Mouse (Mus musculus): ENCODE data around the gene Shc3.
A peak's percentile ranks its signal among the peaks of the same experiment; 100 is the strongest.

The Shc3 gene

GRCm38 (mm10) chr13:51568911-51569684, at the start of gene Shc3:
Gene Shc3 (minus strand): TSS chr13:51569419.
- DNase-seq: no peak

- no peak for DNase-seq
Measured at GRCm38 (mm10) chr13:51618602-51619001, 49.4 kb upstream of the Shc3 start.

- DNase-seq: peak; percentile 68 to 69
Measured at GRCm38 (mm10) chr13:51617861-51618260, 48.6 kb upstream of the Shc3 start.

- no peak for DNase-seq
Measured at GRCm38 (mm10) chr13:51617306-51617705, 48.1 kb upstream of the Shc3 start.

- no peak for DNase-seq
Measured at GRCm38 (mm10) chr13:51616417-51617044, 47.3 kb upstream of the Shc3 start.

- DNase-seq: no peak
Measured at GRCm38 (mm10) chr13:51615815-51616214, 46.6 kb upstream of the Shc3 start.

- no peak for DNase-seq
Measured at GRCm38 (mm10) chr13:51611500-51611899, 42.3 kb upstream of the Shc3 start.

- DNase-seq: no peak
Measured at GRCm38 (mm10) chr13:51611060-51611459, 41.8 kb upstream of the Shc3 start.

- DNase-seq: no peak
Measured at GRCm38 (mm10) chr13:51609231-51609630, 40.0 kb upstream of the Shc3 start.

- no peak for DNase-seq
Measured at GRCm38 (mm10) chr13:51603894-51604244, 34.6 kb upstream of the Shc3 start.

- DNase-seq: no peak
Measured at GRCm38 (mm10) chr13:51603221-51603893, 34.1 kb upstream of the Shc3 start.

- no peak for DNase-seq
Measured at GRCm38 (mm10) chr13:51602764-51603163, 33.5 kb upstream of the Shc3 start.

GRCm38 (mm10) chr13:51600169-51600568, 30.9 kb upstream of the Shc3 start:
- peak; percentile 20 to 22 for DNase-seq

GRCm38 (mm10) chr13:51598063-51598462, 28.8 kb upstream of the Shc3 start:
- no peak for DNase-seq

- DNase-seq: no peak
Measured at GRCm38 (mm10) chr13:51595404-51595803, 26.2 kb upstream of the Shc3 start.

- peak in 1 of 2 experiments; percentile 10 for DNase-seq
Measured at GRCm38 (mm10) chr13:51594656-51595311, 25.6 kb upstream of the Shc3 start.

- no peak for DNase-seq
Measured at GRCm38 (mm10) chr13:51588005-51588404, 18.8 kb upstream of the Shc3 start.

GRCm38 (mm10) chr13:51582204-51582603, 13.0 kb upstream of the Shc3 start:
- DNase-seq: no peak

GRCm38 (mm10) chr13:51580263-51581044, 11.2 kb upstream of the Shc3 start:
- DNase-seq: no peak

GRCm38 (mm10) chr13:51573849-51574248, 4.6 kb upstream of the Shc3 start:
- DNase-seq: no peak

GRCm38 (mm10) chr13:51570111-51570510, 892 bp upstream of the Shc3 start:
- no peak for DNase-seq

GRCm38 (mm10) chr13:51569685-51570068, 458 bp upstream of the Shc3 start:
- no peak for DNase-seq

- DNase-seq: no peak
Measured at GRCm38 (mm10) chr13:51568501-51568901, 718 bp downstream of the Shc3 start.

All from B cell, adult 2 months (primary cell).